Mouse (Mus musculus): ENCODE measurements at regions not wholly inside any gene's neighbourhood (a gene's known extent, or its start where the extent isn't known, plus 50 kb on each side); places are given as distances from the start of the nearest gene placed in this dataset.
"Not testable (repeated sequence)": the region's sequence is repeated elsewhere in the genome, so short reads cannot be mapped to it uniquely, and the experiment has no call there.

GRCm38 (mm10) chr12:115861759-115862158 is 185.8 kb upstream of the Zfp386 start:
- not testable (repeated sequence) for DNase-seq

GRCm38 (mm10) chr12:115865059-115865756 is 182.3 kb upstream of the Zfp386 start:
- not testable (repeated sequence) for DNase-seq

- DNase-seq = not testable (repeated sequence)
Measured at GRCm38 (mm10) chr12:115868631-115869030, 178.9 kb upstream of the Zfp386 start.

- not testable (repeated sequence) for DNase-seq
Measured at GRCm38 (mm10) chr12:115872451-115872850, 175.1 kb upstream of the Zfp386 start.

- not testable (repeated sequence) for DNase-seq
Measured at GRCm38 (mm10) chr12:115873976-115874375, 173.5 kb upstream of the Zfp386 start.

- no peak for DNase-seq
Measured at GRCm38 (mm10) chr12:115883719-115884118, 163.8 kb upstream of the Zfp386 start.

- DNase-seq = no peak
Measured at GRCm38 (mm10) chr12:115887976-115888375, 159.5 kb upstream of the Zfp386 start.

GRCm38 (mm10) chr12:115892656-115893055 is 154.9 kb upstream of the Zfp386 start:
- peak; percentile 21 for DNase-seq

- not testable (repeated sequence) for DNase-seq
Measured at GRCm38 (mm10) chr12:115912226-115912625, 135.3 kb upstream of the Zfp386 start.

GRCm38 (mm10) chr12:115915420-115915819 is 132.1 kb upstream of the Zfp386 start:
- not testable (repeated sequence) for DNase-seq

- DNase-seq = not testable (repeated sequence)
Measured at GRCm38 (mm10) chr12:115920119-115920518, 127.4 kb upstream of the Zfp386 start.

GRCm38 (mm10) chr12:115923999-115924398 is 123.5 kb upstream of the Zfp386 start:
- not testable (repeated sequence) for DNase-seq

- not testable (repeated sequence) for DNase-seq
Measured at GRCm38 (mm10) chr12:115925542-115925941, 122.0 kb upstream of the Zfp386 start.

GRCm38 (mm10) chr12:115952325-115952724 is 95.2 kb upstream of the Zfp386 start:
- not testable (repeated sequence) for DNase-seq

GRCm38 (mm10) chr12:115955477-115956177 is 91.9 kb upstream of the Zfp386 start:
- not testable (repeated sequence) for DNase-seq

- DNase-seq = not testable (repeated sequence)
Measured at GRCm38 (mm10) chr12:115963701-115964100, 83.8 kb upstream of the Zfp386 start.

GRCm38 (mm10) chr12:115967522-115967921 is 80.0 kb upstream of the Zfp386 start:
- not testable (repeated sequence) for DNase-seq
